Mouse (Mus musculus): ENCODE measurements around the gene Ube2l3. TPM values are rescaled to one million over a fixed set of nuclear protein-coding genes. Genes with fewer than 3 reads are reported as not detected.
"Not testable (repeated sequence)": the region's sequence is repeated elsewhere in the genome, so short reads cannot be mapped to it uniquely, and the experiment has no call there.

The Ube2l3 gene
- total RNA-seq, 1 experiment from 2014 or later: 194 TPM

DNA sequence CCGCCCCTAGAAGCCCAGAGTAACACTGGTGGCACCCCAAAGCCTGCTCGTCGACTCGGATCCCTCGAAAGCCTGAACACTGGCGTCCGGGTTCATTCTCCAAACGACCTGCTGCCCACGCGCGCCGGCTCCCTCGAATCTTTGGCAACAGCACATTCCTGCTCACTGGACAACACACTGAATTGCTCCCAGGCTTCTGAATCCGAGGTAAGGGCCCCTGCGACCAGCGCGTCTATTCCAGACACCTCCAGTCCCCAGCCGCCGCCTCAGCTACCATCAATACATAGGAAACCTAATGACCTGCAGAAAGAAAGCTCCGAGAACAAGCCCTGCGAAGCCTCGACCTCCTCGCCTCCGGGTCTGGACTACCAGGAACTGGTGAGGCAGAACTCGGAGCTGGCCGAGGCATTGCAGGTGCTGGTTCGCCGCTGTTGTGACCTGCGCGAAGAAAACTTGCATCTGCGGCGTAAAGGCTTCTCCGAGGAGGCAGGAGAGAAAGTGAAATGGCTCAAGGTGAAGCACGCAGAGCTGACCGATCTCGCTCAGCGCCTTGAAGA lies 7.0 kb upstream of the Ube2l3 start:
- DNase-seq: peak; percentile 27

DNA sequence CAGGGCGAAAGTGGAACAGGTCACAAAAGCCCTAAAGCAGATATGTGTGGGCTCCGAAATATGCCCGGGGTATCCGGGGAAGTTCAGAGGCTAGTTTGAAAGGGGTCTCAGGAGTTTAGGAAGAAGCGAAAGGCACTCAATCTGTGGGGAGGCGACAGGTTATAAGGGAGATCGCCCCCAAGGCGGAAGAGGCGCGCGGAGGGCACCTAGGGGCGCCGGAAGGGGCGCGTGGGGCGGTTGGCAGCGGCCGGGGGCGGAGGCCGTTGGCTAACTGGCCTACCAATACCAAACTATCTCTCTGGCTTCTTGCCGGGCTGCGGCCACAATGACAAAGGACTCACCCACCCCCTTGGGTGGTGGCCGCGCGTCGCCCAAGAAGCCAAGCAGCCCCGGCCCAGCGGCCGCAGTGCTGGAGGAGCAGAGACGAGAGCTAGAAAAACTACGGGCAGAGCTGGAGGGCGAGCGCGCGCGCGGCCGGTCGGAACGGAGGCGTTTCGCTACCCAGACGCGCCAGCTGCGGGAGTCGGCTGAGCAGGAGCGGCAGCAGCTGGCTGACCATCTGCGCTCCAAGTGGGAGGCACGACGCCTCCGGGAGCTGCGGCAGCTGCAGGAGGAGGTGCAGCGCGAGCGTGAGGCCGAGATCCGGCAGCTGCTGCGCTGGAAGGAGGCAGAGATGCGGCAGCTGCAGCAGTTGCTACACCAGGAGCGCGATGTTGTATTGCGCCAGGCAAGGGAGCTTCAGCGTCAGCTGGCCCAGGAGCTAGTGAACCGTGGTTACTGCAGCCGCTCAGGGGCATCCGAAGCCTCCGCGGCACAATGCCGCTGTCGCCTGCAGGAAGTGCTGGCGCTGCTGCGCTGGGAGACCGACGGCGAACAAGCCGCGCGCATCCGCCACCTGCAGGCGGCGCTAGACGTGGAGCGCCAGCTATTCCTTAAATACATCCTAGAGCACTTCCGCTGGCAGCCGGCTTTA lies 6.2 kb upstream of the Ube2l3 start, which contains the start of gene Rimbp3:
Gene Rimbp3 (plus strand): TSS at position 215 of the 973 bp plus-strand sequence.
- peak; percentile 86 for DNase-seq

DNA sequence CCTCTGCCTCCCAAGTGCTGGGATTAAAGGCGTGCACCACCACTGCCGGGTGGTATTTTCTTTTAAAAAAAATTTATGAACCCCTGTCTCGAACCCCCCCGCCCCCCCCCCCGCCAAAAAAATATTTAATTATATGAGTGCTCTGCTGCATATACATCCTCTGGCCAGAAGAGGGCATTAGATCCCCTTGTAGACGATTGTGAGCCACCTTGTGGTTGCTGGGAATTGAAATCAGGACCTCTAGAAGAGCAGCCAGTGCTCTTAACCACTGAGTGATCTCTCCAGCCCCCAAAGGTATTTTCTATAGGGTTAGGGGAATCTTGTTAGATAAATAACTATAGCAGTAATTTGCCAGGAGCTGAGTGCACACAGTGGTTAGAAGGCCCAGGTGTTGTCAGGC lies 2.5 kb upstream of the Ube2l3 start:
- no peak for DNase-seq

DNA sequence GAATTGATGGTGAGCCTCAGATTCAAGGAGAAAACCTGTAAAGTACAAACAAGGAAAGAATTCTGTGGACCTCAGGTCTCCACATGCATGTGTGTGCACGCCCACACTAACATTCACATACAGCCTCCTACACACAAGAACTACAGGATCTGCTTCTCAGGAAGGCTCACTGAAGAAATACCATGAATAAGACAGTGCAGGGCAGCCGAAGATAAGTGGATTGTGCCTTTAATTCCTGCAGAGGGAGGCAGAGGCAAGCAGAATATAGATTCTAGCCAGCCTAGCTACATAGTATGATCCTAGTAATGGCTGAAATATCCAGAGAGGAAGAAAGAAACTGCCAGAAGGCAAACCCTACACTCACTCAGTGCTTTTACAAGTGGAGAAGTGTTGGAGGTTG lies 472 bp downstream of the Ube2l3 start:
- DNase-seq: no peak

DNA sequence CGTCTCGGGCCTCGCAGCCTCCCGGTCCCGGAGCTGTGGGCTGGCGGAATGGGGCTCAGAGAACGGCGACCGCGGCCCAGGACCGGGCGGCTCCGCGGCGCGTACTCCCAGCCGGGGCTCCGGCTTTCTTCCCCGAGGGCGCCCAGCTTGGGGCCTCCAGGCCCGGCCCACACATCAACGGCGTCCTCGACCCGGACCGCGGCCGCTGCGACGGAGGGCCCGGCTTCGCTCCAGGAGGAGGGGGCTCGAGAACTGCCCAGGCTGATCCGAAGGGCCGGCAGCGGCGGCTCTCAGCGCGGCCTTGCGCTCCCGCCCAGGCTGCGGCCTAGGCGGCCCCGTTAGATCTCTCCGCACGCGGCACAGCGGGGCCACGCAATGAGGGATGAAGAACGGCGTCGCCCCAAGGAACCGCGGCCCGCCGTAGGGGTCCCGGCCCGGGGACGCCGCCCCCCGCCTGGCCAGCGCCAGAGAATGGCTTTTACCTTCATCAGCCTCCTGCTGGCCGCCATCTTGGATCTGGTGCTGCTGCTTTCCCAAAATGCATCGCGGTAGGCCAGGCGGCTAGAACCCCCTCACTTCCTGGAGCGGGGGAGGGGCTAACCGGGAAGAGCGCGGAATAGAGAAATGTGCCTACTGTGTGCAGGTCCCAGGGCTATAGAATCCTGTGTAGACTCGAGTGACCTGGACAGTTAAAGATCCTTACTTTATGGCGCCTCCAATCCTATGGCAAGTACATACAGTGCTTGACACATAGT lies 1.3 kb downstream of the Ube2l3 start:
- peak; percentile 81 for DNase-seq

DNA sequence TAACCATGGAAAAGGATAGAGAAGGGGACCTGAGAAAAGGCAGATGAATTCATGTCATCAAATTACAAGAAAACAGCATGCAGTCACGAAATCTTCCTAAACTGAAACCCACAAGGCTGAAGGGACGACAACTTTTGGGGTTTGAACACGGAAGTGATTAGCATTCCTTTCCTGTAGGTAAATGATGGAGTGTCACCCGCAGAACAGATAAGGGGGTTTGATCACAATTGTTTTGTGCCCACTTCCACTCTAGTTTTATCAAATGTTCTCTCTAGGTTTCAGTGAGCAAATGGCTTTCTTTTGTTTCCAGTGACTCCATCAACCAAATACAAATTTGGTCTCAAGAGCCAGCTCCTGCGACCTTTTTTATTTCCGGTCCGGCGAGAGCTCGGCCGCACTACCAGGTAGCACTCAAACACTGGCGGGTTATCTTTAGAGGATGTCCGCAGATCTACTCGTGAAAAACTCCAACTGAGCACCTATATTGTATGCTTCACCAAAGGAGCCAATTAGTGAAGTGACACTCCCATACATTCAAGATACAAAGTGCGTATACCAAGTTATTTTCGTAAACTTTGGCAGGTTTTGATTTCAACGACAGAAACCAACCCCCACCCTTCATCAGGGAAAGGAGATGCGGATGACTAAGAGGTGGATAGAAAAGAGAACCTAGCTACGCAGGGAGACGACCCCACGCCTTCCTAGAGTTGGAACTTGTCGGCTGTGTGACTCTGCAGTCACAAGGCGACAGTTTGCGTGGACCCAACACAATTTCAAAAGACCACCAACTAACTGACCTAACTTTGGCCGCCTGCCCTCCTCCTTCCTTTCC lies 2.1 kb downstream of the Ube2l3 start:
- no peak for DNase-seq

DNA sequence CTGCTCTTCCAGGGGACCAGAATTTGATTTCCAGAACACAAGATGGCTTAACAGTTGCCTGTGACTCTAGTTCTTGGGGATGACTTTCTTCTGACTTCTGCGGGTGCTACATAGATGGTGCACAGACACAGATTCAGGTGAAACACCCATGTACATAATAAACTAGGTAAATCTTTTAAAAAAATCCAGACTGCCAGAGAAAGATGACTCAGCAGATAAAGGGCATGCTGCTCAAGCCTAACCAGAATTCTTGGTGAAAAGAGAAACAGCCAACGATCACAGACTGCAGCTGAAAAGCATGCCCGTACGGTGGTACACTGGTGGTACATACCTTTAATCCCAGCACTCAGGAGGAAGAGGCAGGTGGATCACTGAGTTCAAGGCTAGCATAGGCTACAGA lies 8.6 kb downstream of the Ube2l3 start:
- no peak for DNase-seq

DNA sequence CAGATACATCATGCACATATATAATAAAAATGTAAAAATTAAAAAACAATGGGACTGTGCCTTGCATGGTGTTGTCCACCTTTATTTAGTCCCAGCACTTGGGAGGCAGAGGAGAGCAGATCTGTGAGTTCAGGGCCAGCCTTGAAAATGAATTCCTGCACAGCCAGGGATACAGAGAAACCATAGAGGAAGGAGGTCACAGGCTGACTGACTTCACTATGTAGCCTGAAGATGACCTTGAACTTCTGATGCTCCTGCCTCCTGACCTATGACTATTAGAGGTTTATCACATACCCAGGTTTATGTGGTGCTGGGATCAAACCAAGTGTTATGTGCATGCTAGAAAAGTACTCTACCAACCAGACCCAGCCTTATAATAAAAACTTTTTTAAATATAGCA lies 17.0 kb downstream of the Ube2l3 start:
- DNase-seq: no peak

DNA sequence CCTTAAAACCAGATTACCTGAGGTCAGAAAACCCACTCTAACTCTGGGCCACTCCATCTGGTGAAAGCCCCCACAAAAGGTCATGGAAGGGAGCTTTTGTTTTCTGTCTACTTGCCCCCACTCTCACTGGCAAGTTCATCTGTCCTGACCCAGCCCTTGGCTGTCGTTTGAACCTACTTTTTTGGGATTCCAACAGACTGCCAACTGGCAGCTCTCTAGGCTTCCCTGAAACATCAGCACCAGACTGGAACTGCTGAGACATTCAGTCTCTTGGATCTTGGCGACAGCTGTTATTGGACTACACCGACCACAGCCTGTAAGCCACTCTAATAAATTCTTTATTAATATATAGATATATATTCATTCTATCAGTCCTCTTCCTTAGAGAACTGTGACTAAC lies 19.4 kb downstream of the Ube2l3 start:
- no peak for DNase-seq

DNA sequence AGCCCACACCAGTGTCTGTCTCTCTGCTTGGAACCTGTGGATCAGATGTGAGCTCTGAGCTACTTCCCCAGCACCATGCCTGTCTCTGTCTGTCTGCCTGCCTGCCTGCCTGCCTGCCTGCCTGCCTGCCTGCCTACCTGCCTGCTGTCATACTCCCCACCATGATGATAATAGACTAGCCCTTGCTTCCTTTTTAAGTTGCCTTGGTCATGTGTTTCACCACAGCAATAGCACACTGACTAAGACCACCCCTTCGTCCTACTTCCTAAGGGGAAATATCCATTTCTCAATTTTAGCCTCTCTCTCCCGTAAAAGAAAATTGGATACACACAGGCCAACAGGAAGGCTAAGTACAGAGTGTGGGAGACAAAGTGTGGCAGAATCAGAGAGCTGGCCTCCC lies 20.3 kb downstream of the Ube2l3 start:
- no peak for DNase-seq

DNA sequence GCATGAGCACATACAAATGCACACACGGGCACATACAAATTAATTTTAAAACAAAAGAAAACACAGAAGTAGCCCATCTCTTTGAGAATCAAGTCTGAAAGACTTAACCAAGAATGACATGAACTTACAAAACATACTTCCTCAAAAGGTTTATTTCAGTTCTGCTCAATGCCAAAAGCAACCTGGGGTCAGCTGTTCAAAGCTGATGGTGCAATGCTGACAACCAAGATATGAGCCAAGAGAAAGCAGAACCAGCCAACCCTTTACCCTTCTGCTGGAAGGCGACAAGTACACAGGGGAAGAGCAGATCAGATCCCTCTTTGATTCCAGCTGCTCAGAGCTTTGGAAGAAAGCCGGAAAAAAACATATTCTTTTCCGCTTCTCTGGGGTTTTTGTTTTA lies 21.1 kb downstream of the Ube2l3 start:
- no peak for DNase-seq

DNA sequence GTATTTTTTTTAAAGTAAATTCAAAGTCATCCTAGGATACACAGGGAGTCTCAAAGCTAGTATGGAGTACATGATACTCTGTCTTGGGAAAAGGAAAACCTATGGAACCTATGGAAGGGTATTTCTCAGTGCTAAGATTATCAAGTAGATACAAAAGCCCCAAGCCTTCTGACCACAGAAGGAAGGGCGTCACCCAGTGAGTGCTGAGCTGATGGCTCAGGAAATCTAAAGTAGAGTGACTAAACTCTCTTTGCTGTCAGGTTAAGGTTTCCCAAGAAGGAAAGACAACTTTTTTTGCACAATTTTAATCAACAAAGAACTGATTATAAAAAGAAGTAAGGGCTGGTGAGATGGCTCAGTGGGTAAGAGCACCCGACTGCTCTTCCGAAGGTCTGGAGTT lies 22.7 kb downstream of the Ube2l3 start:
- DNase-seq: no peak

DNA sequence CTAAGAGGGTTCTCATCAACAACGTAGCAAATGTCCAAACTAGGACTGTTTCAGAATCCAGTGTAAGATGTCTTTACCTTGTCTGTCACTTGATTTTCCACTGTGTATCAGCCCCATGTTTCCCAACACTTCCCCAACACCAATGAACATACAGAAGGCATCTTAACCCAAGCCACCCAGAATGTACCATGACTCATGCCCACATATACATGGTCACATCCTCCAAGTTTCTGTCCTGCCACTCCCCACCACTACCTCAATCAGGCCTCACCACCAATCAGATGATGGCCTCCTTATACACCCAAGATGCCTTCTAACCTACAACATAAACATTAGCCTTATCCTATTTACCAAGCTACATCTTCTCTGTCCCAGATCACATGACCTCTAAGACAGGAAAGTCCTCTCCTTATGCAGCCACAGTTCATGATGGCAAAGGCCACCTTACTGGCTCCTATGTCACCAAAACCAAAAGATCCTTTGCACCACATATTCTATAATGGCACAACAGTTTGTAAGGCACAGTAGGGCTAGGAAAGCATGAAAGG lies 24.8 kb downstream of the Ube2l3 start:
- DNase-seq: no peak

DNA sequence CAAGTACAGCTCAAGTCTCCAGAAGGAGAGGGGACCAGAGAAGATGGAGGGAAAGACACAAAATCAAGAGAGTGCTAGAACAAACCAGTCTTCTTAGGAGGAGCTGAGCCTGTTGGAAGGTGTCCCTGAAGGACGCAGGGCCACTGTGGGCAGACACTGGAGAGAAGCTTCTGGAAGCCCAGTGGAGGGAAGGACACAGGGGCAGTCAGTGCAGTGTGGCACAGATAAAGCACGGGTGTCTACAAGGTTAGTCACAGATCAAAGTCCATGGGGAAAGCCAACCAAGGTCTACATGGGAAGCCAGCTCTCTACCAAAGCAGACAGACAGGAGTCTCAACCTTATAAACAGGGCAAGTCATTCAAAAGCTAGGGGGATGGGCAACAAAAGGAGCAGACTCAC lies 26.7 kb downstream of the Ube2l3 start:
- no peak for DNase-seq

DNA sequence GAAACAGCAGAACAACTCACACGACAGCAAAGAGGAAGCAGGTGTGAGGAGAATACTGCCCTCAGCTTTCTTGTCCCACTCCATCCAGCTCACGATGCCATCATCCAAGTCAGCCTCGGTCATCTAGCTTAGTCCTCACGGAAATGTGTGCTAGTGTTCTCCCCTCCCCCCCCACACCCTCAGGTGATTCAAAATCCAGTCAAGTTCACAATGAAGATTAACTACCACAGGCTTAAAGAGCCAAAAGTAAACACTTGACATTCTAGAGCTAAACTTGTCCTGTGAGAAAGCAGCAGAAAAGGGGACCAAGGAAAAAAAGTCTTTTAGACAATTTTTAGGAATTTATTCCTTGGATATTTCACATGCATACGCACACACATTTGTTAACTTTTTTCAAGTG lies 34.4 kb downstream of the Ube2l3 start:
- no peak for DNase-seq

DNA sequence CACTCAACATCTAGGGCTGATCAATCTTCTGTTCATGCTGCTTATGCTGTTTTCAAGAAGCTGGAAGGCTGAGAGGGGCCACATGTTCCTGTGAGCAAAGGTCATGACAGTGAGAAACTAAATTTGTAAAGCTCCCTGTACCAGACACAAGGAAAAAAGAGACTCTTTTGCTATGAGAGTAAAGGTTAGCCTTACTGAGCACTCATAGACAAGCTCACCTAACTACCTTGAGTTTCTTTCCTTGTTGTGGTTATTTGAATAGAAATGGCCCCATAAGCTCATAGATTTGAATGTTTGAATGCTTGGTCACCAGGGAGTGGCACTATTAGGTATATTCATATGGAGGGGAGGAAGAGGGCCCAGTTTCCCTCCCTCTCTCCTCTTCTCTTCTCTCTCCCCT lies 35.3 kb downstream of the Ube2l3 start:
- no peak for DNase-seq

DNA sequence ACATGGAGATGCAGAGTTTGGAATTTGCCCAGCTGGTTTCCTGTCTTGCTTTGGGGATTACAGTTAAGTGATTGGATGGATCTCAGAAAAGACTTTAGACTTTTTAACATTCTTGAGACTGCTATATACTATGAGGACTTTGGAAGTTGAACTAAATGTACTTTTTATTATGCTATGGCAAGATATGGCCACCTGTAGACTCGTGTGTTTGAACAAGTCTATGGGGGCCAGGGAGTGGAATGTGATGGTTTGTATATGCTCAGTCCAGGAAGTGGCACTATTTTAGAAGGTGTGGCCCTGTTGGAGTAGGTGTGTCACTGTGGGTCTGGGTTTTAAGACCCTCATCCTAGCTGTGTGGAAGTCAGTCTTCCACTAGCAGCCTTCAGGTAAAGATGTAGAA lies 37.0 kb downstream of the Ube2l3 start:
- DNase-seq: not testable (repeated sequence)

DNA sequence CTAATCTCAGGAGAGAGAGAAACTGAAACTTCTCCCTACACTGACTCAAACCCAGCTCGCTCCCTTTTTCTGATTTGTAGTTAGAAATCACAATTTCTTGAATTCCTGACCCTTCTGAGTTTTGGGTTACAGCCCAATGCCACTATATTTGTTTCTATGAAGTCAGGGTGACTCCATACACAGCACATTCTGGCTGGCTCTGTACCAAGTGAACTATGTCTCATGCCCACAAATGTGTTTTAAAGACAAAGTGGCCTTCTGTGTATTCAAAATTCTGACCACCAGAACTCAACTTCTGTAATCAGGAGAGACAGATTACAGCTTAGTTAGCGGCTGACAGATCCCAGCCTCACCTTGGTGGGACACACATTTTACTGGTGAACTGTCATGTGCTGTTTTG lies 48.1 kb downstream of the Ube2l3 start:
- DNase-seq: peak; percentile 18

DNA sequence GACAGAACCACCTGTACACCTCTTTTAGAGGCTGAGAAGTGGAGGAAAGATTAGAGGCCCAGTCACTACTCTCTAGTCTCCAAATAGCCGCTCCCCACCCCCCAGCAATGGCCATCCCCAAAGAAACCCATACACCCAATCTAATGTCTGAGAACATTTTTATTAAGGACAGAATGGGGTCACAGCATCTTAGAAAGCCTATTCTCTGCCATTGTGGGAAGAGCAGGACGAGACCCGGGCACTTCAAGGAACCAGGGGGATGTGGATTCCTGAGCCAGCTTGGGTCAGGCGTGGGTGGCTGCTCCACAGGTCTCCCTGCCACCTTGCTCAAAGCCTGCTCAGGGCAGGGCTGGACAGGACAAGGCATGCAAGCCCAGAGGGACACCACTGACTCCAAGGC lies 50.6 kb downstream of the Ube2l3 start:
- no peak for DNase-seq

DNA sequence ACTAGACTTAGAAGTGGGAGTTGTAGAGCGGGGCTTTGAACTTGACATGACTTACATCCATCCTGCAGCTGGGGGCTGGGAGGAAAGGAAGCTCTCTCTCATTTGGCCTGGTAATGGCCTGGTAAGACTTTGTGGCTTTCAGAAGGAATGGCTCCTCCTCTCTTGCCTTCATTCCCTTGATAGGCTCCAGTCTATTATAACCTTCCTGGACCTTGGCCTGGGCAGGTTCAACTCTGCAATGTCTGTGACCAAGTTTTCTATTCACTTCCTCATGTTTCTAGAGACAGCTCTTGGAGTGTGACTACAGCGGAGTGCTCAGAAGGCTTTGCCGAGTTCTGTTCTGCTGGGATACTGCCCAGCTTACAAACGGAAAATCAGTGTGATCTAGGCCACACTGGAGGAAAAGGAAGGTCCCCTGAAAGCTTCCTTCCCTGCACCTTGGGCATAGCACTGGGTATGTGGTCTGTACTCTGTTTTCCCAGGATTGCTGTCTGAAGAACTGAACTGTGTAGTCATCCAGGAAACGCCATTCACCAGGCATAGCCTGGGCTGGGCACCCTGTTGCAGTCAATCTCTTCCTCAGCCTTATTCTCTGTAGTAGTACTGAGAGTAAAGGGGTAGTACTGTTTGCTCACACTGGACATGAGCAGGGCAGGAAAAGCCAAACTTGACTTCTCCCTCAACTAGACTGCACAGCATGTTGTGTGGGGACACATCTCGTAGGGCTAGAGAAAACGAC lies 51.8 kb downstream of the Ube2l3 start:
- DNase-seq: no peak

DNA sequence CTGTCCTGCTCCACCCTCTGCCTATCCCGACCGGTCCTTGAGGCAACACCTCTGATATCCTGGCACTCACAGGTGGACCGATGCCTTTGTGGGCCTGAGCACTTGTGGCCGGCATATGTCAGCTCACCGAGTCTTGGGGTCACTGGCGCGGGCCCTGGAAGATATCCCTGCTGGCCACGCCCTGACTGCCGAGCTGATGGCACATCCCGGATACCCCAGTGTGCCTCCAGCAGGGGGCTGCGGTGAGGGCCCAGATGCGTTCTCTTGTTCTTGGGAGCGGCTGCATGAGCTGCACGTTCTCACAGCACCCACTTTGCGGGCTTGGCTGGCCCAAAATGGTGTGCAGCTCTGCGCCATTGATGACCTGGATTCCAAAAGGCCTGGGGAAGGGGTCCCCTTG lies 54.4 kb downstream of the Ube2l3 start:
- no peak for DNase-seq
